Mouse (Mus musculus): ENCODE results near the gene Gnas.

Gene Gnas

DNA sequence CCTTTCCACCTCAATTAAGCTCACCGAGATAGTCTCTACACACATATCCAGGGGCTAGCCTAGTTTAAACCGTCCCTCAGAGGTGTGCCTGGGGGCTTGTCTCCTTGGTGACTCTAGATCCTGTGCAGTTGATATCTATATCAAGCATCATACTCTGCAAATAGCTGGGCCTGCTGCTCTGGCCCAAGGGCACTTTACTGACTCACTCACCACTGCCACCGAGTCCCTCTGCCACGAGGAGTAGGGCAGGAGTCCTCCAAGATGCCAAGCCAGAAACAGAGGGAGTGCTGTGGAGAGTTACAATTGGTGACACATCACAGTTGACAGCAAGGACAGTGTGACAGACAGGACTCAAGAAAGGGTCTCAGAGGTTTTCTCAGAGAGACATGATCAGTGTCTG lies 75.5 kb downstream of the Gnas start:
- no peak for DNase-seq (ENCODE audit: low spot score in 2 of 2)

GRCm38 (mm10) chr2:174366571-174366970 lies 82.5 kb downstream of the Gnas start:
- no peak for DNase-seq (ENCODE audit: low spot score in 2 of 2)

DNA sequence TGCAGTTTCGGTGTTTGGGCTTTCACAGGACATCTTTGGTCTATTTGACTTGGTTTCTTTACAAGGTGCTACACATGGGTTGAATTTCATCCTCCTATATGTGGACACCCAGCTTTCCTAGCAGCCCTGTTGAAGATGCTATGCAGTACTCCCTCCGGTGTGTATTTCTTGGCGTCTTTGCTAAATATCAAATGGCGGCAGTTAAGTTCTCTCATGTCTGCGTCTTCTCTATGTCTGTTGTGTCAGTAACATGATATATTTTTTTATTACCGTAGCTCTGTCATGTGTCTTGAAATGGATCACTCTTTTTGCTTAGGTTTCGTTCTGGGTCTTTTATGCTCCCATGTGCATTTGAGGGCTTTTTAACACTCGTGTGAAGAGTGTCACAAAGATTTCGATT lies 96.9 kb downstream of the Gnas start:
- no peak for DNase-seq (ENCODE audit: low spot score in 2 of 2)

- DNase-seq (ENCODE audit: low spot score in 2 of 2) = no peak
Observed at GRCm38 (mm10) chr2:174391936-174392335, 107.8 kb downstream of the Gnas start.

DNA sequence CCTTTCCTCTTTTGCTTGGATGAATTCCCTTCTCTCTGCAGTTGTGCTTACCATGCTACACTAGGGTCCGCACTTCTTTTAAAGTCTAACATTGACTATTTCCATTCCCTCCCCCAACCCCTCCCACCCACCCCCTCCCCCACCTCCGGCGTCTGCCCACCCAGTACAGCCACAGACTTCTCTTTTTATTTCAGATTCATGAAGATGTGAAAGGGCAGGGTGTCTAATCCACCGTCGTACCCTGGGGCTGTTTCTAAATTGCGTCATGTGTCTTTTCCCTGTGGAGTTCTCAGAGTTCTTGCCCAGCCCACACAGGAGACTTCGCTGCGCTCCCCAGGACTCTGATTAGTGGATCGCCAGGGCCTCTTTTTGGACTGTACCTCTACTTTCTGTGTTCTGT lies 108.4 kb downstream of the Gnas start:
- DNase-seq (ENCODE audit: low spot score in 2 of 2) = no peak

DNA sequence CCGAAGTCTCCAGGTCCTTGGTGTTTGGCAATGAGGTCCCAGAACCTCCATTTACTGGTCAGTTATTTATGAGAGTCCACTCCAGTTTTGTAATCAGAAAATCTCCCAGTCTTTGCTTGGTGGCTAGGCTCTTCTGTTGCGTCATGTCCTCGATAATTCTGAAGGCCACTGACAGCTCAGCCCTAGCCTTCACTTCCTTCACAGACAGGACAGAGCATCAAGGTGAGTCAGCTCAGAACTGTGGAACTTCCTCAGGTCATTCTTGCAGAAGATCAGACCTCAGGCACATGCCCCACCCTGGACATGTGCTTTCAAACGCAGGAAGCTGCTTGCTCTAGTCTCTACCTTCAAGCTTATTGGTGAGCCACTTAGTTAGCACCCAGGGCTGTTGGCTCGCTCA lies 109.3 kb downstream of the Gnas start:
- DNase-seq (ENCODE audit: low spot score in 2 of 2) = no peak
